Mouse (Mus musculus) limb, embryonic 14.5 days (tissue): Measurements from ENCODE around the gene Rmdn3. TPM values are rescaled to one million over a fixed set of nuclear protein-coding genes. Genes with fewer than 3 reads are reported as not detected.

Experiments used
- ATAC-seq: fragments of 200-750 bp; cut with Nextera tagmentation; 2 replicates; pipeline ENCODE4 v1.8.0; 2017; ENCODE audit warnings: low read depth, moderate number of reproducible peaks, moderate TSS enrichment; ENCODE audit not compliant: low FRiP score
- DNase-seq: peaks from one replicate; pipeline ENCODE4 v3.0.0-alpha.2; 2015; ENCODE audit warnings: low spot score
- H3K27ac ChIP-seq: fragments of 300-500 bp; sonication (generic); replicated peaks from 2 replicates; pipeline ENCODE4 v1.5.1; 2014; ENCODE audit warnings: low read depth, mild to moderate bottlenecking, low read length, moderate library complexity, mixed read lengths
- H3K27me3 ChIP-seq: fragments of 300-500 bp; sonication (generic); 2 replicates; pipeline ENCODE4 v1.6.1; 2014; ENCODE audit warnings: low read length, mixed read lengths; ENCODE audit not compliant: control insufficient read depth, insufficient read depth
- H3K36me3 ChIP-seq: fragments of 300-500 bp; sonication (generic); 2 replicates; pipeline ENCODE4 v1.6.1; 2014; ENCODE audit warnings: mild to moderate bottlenecking, low read length, moderate library complexity, mixed read lengths; ENCODE audit not compliant: control insufficient read depth, insufficient read depth
- H3K4me1 ChIP-seq: fragments of 300-500 bp; sonication (generic); 2 replicates; pipeline ENCODE4 v1.6.1; 2014; ENCODE audit warnings: antibody characterized with exemption, low read length, mixed read lengths; ENCODE audit not compliant: control insufficient read depth, insufficient read depth
- H3K4me2 ChIP-seq: fragments of 300-500 bp; sonication (generic); replicated peaks from 2 replicates; pipeline ENCODE4 v1.6.1; 2014; ENCODE audit warnings: low read depth, mild to moderate bottlenecking, low read length, moderate library complexity; ENCODE audit not compliant: severe bottlenecking
- H3K4me3 ChIP-seq: fragments of 300-500 bp; sonication (generic); replicated peaks from 2 replicates; pipeline ENCODE4 v1.5.1; 2014; ENCODE audit warnings: low read length
- H3K9ac ChIP-seq: fragments of 300-500 bp; sonication (generic); 2 replicates; pipeline ENCODE4 v1.6.1; 2014; ENCODE audit warnings: mild to moderate bottlenecking, low read depth, low read length, moderate library complexity; ENCODE audit not compliant: severe bottlenecking
- H3K9me3 ChIP-seq: fragments of 300-500 bp; sonication (generic); 2 replicates; pipeline ENCODE4 v1.6.1; 2016; ENCODE audit warnings: low read length; ENCODE audit not compliant: control insufficient read depth
- POLR2A ChIP-seq: fragments of 200-500 bp; IDR thresholded peaks from 2 replicates; pipeline ENCODE4 v1.8.0; 2012; ENCODE audit warnings: inconsistent platforms, mild to moderate bottlenecking, moderate library complexity, borderline replicate concordance; ENCODE audit not compliant: insufficient read depth, insufficient read length; ENCODE audit errors: extremely low read depth
- WGBS: fragments of 180-500 bp; shearing (Covaris S2); extraction: QIAGEN DNeasy Blood & Tissue Kit; methylation state at CpG from one replicate; pipeline ENCODE4 v1.1.7; 2014; 5-methylcytosine and 5-hydroxymethylcytosine counted together
- polyA plus RNA-seq, 2 experiments: library from polyadenylated mRNA; depleted of rRNA in 1 of 2; stranded (reverse) in 1 of 2; unstranded in 1 of 2; fragments of >200 nt; fragmentation: Nextera tagmentation in 1 of 2; extraction: Ambion mirVana in 1 of 2; gene quantifications; 2 replicates each; pipeline versions ENCODE4 v1.2.1 to v1.2.3; 2012 to 2014

Gene Rmdn3
- polyA plus RNA-seq (2012; rRNA removed) (25.4 and 27.4 TPM in 2 replicates), polyA plus RNA-seq (2014; fragmentation: Nextera tagmentation; extraction: Ambion mirVana) (38.9 and 40.7 TPM in 2 replicates)

DNA sequence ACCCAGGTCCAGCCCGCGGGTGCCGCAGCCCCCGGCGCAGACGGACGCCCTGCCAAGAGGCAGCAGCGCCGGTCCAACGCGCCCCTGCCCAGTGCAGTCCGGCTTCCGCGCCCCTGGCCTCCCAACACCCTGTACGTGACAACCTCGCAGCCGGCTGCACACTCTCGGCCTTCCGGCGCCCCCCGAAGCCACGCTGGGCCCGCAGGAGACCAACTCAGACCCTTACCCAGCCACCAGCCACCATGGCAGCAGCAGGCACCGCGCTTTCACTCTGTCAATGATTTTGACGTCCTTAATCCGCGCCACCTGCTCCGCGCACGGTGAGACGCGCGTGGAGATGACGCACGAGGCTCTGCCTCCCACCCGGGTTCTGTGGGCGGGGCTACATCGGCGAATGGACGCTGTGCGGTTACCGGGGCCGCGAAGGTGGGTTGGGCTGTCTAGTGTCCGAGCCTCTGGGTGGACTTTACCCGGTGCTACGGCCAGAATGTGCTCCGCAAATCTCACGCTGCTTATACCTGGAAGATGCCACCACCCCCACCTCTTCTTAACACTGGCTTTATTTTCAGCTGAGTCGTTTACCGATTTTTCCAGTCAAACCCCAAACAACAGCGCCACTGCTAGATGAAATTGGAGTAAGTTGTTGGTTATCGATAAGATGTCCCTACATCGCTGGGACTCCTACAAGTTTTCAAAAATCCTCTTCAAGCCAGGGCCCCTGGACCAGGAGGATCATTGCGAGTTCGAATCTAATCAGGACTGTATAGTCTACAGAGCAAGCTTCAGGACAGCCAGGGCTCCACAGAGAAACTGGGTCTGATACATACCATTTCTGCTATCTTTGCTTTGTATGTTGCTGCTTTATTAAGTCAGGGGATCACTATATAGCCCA, at the start of gene Rmdn3:
Rmdn3 (minus strand) TSS at position 354 of the 892 bp plus-strand sequence.
- Histone ChIP-seq H3K4me2 (peak within 1 kb of the TSS; percentile 84), H3K36me3 (peaks cover 23% of the 10 kb centered on the region), H3K27me3 (no peaks in the 10 kb centered on the region), H3K27ac (0 out of 2 replicates have a peak within 1 kb of the TSS, but pooled peaks have one; percentile 33), H3K9me3 (no peaks in the 10 kb centered on the region), H3K4me3 (peak within 1 kb of the TSS; percentile 99), H3K4me1 (peaks cover 10% of the 10 kb centered on the region; the same call in 1 of the 2 replicates), H3K9ac (peak within 1 kb of the TSS; percentile 87)
- 1% methylated on average over 42 of the region's 57 CpGs for WGBS
- peak; percentile 73; the same call in 1 of the 2 replicates for TF ChIP-seq POLR2A
- peak; percentile 95 for ATAC-seq
- peak; percentile 94 for DNase-seq

DNA sequence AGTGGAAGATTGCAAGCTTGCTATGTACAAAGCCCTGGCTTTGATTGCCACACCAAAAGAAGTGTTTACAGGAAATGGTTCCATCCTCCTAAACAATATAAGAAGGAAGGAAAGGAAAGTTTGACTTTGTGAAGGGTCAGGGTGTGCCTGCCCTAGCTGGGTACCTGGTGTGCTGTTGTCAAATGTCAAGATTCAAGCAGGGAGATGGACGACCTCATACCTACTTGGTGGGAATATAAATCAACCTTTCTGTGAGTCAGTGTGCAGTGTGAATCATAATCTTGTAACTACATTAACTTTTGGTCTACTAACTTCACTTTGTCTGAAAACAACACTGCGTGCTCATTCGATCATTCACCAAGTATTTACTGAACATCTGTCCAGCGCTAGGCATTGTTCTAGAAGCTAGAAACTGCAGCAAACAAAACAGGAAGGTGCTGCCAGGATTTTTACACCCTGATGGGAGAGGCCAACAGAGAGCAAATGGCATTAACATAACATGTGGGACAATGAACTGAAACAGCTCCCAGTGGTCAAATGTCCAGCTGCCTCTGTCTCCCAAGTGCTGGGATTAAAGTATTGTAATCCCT, 47.1 kb upstream of the Rmdn3 start:
- H3K4me2 ChIP-seq: no peak overlapping the region
- H3K4me1 ChIP-seq: 0 out of 2 replicates have a peak, but pooled peaks cover 1% of the 10 kb centered on the region
- H3K36me3 ChIP-seq: no peaks in the 10 kb centered on the region
- TF ChIP-seq POLR2A: no peak
- no peaks in the 10 kb centered on the region for H3K27me3 ChIP-seq
- H3K4me3 ChIP-seq: no peak overlapping the region
- DNase-seq (no peak), ATAC-seq (no peak)
- WGBS: 78% methylated on average over 4 of the region's 4 CpGs
- no peaks in the 10 kb centered on the region for H3K9me3 ChIP-seq
- no peak overlapping the region for H3K9ac ChIP-seq
- H3K27ac ChIP-seq: no peak overlapping the region

DNA sequence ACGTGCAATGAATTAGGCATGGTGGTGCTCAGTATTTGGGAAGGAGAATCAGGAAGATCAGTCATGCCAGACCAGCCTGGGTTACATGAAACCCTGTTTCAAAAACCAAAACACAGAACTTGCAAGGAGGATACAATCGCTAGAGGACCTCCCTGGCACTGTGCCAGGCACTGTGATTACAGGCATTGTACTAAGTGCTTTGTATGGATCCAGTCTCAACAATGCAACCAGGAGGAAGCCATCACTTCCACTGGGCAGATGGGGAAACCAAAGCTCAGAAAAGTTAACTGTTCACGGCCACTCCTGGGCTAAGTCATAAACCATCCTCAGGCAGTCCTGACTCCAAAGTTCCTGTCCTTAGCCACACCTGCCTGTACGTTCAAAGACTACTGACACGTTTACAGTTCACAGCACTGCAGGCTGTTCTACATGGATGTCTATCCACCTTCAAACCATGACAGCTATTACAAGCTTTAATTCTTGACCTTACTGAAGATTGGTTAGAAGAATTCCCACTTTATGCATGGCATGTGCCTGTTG, 46.1 kb upstream of the Rmdn3 start:
- no peak for TF ChIP-seq POLR2A
- Histone ChIP-seq H3K4me2 (no peak overlapping the region), H3K9me3 (no peaks in the 10 kb centered on the region), H3K36me3 (no peaks in the 10 kb centered on the region), H3K9ac (no peak overlapping the region), H3K4me1 (peaks cover 9% of the 10 kb centered on the region; the same call in 1 of the 2 replicates), H3K27ac (0 out of 2 replicates have a peak overlapping the region, but pooled peaks have one; percentile 5), H3K4me3 (no peak overlapping the region), H3K27me3 (no peaks in the 10 kb centered on the region)
- ATAC-seq (no peak), DNase-seq (peak; percentile 50)
- 48% methylated on average over 5 of the region's 5 CpGs for WGBS

DNA sequence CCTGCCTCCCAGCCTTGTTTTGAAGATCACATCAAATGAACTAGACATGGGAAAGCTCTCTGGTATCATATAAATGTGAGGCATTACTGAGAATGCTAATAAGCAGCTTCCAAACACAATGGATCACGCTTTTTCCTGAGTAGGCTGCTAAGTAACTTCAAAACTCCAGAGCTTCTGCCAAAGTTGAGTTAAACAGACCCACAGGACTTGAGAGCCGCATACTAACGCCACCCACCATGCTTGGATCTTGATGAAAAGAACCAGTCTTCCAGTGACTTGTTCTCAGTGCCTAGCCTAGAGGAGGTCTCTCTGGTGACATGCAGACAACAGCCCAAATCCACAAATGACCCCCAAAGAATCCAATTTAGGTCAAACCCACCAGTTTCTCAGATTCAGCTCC, 42.1 kb upstream of the Rmdn3 start:
- Histone ChIP-seq H3K27ac (0 out of 2 replicates have a peak overlapping the region, but pooled peaks have one; percentile 55), H3K36me3 (no peaks in the 10 kb centered on the region), H3K9me3 (no peaks in the 10 kb centered on the region), H3K4me1 (peaks cover 17% of the 10 kb centered on the region), H3K4me2 (no peak overlapping the region), H3K4me3 (no peak overlapping the region), H3K9ac (no peak overlapping the region), H3K27me3 (no peaks in the 10 kb centered on the region)
- no peak for ATAC-seq
- peak; percentile 20 for DNase-seq
- TF ChIP-seq POLR2A: no peak
- WGBS: 31% methylated on average over 3 of the region's 3 CpGs

DNA sequence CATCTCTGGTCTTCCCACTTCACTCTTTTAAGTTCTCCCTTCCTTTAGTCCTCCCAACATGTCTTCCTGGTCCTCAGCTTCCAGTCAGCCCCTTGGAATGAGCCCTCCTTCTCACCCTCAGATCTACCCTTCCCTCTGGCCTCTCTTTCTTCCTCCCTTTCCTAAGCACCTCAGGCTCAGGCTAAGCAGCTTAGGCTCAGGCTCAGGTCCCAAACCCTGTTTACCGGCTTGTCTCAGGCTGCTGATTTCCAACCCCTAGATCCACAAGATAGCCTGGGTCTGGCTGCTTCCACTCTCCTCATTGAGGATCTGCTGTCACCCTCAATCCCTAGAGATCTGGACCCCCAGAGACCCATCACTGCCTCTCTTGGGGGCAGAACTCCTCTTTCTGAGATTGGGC, 41.2 kb upstream of the Rmdn3 start:
- Histone ChIP-seq H3K27ac (no peak overlapping the region), H3K4me1 (peaks cover 17% of the 10 kb centered on the region), H3K4me3 (no peak overlapping the region), H3K9me3 (no peaks in the 10 kb centered on the region), H3K9ac (0 out of 2 replicates have a peak overlapping the region, but pooled peaks have one; percentile 4), H3K36me3 (no peaks in the 10 kb centered on the region), H3K4me2 (no peak overlapping the region), H3K27me3 (no peaks in the 10 kb centered on the region)
- ATAC-seq (no peak), DNase-seq (no peak)
- 33% methylated on average over 1 of the region's 1 CpGs for WGBS
- no peak for TF ChIP-seq POLR2A
